Mouse (Mus musculus): ENCODE measurements around the gene Tmem242. TPM values are rescaled to one million over a fixed set of nuclear protein-coding genes. Genes with fewer than 3 reads are reported as not detected.

Gene Tmem242
- polyA plus RNA-seq (2012; rRNA removed) = 9.2 and 10.1 TPM in 2 replicates

DNA sequence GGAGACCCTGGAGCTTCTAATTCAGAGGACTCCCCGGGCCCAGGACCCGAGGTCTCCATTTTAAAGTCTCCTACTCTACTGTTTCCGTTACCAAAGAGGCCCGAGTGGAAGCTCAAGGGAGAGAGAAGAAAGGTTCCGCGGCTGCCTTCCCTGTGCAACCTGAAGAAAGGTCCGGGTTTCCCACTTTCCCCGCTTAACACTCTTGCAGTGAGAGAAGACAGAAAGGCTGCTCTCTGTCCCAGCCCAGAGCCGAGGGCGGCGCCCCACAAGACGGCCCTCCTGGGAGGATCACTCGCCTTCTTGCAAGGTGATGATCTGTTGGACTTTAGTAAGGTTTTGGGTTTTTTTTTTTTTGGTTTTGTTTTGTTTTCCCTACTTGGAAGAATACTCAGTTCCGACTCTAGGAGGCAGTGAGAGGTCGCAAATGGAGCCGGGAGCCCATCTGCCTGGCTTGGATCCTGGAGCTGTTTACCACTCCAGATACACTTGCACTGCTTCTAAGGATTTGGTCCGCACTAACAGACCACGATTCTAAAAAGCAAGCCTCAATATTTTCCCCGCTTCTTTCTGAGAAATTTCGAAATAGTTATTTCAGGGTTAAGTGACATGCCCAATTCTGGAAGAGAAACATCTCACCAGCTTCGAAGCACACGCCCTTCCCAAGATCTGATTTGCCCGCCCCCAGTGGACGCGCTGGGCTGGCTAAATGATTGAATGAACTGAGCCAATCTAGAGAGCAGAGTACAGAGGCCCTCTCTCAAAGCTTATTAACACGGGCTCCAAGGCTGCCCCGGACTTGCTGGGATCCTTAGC lies at the start of gene Tmem242:
TSS of gene Tmem242 (minus strand) at position 101 of the 813 bp plus-strand sequence.
- peak; percentile 90 for DNase-seq
- no peaks in the 10 kb centered on the region for H3K27me3 ChIP-seq (ENCODE audit: control insufficient read depth, insufficient read depth, low read length)
- peak within 1 kb of the TSS; percentile 67 for H3K4me3 ChIP-seq (ENCODE audit: control insufficient read depth, insufficient read depth, low read length)
- H3K4me1 ChIP-seq (replicated peaks; ENCODE audit: control insufficient read depth, insufficient read depth, low read length) = peaks cover 25% of the 10 kb centered on the region
- 4% methylated on average over 27 of the region's 27 CpGs for WGBS
- peak within 1 kb of the TSS; percentile 67; the same call in 1 of the 2 replicates for H3K27ac ChIP-seq (ENCODE audit: control insufficient read depth, insufficient read depth, low read length)
- no peaks in the 10 kb centered on the region for H3K36me3 ChIP-seq (ENCODE audit: control insufficient read depth, insufficient read depth, low read length)
- 0 out of 2 replicates have a peak, but pooled peaks have one; percentile 9 for TF ChIP-seq POLR2A (IDR thresholded peaks at IDR 0.05; ENCODE audit: control insufficient read depth, extremely low read depth, insufficient read depth, low read length, poor library complexity)
- peak; percentile 63; the same call in 1 of the 2 replicates for TF ChIP-seq CTCF (IDR thresholded peaks at IDR 0.05; ENCODE audit: borderline replicate concordance, control insufficient read depth, extremely low read depth, insufficient read depth, low read length, poor library complexity)

- DNase-seq = peak; percentile 59
- Histone ChIP-seq H3K36me3 (ENCODE audit: control insufficient read depth, insufficient read depth, low read length) (no peaks in the 10 kb centered on the region), H3K27ac (ENCODE audit: control insufficient read depth, insufficient read depth, low read length) (peak overlapping the region; percentile 94), H3K27me3 (ENCODE audit: control insufficient read depth, insufficient read depth, low read length) (no peaks in the 10 kb centered on the region), H3K4me1 (replicated peaks; ENCODE audit: control insufficient read depth, insufficient read depth, low read length) (peaks cover 17% of the 10 kb centered on the region), H3K4me3 (ENCODE audit: control insufficient read depth, insufficient read depth, low read length) (no peak overlapping the region)
- TF ChIP-seq POLR2A (IDR thresholded peaks at IDR 0.05; ENCODE audit: control insufficient read depth, extremely low read depth, insufficient read depth, low read length, poor library complexity) = no peak
- TF ChIP-seq CTCF (IDR thresholded peaks at IDR 0.05; ENCODE audit: borderline replicate concordance, control insufficient read depth, extremely low read depth, insufficient read depth, low read length, poor library complexity) = no peak
- 19% methylated on average over 9 of the region's 9 CpGs for WGBS
Observed at GRCm38 (mm10) chr17:5488156-5488555, 48.1 kb upstream of the Tmem242 start.

GRCm38 (mm10) chr17:5484663-5485062 lies 44.6 kb upstream of the Tmem242 start:
- whole genome bisulfite sequencing = 98% methylated on average over 1 of the region's 1 CpGs
- peaks cover 15% of the 10 kb centered on the region for H3K4me1 ChIP-seq (replicated peaks; ENCODE audit: control insufficient read depth, insufficient read depth, low read length)
- TF ChIP-seq POLR2A (IDR thresholded peaks at IDR 0.05; ENCODE audit: control insufficient read depth, extremely low read depth, insufficient read depth, low read length, poor library complexity) = no peak
- no peak for TF ChIP-seq CTCF (IDR thresholded peaks at IDR 0.05; ENCODE audit: borderline replicate concordance, control insufficient read depth, extremely low read depth, insufficient read depth, low read length, poor library complexity)
- no peak overlapping the region for H3K4me3 ChIP-seq (ENCODE audit: control insufficient read depth, insufficient read depth, low read length)
- no peak overlapping the region for H3K27ac ChIP-seq (ENCODE audit: control insufficient read depth, insufficient read depth, low read length)
- no peaks in the 10 kb centered on the region for H3K27me3 ChIP-seq (ENCODE audit: control insufficient read depth, insufficient read depth, low read length)
- H3K36me3 ChIP-seq (ENCODE audit: control insufficient read depth, insufficient read depth, low read length) = no peaks in the 10 kb centered on the region
- DNase-seq = no peak

- WGBS = 58% methylated on average over 4 of the region's 4 CpGs
- Histone ChIP-seq H3K36me3 (ENCODE audit: control insufficient read depth, insufficient read depth, low read length) (no peaks in the 10 kb centered on the region), H3K4me3 (ENCODE audit: control insufficient read depth, insufficient read depth, low read length) (no peak overlapping the region), H3K4me1 (replicated peaks; ENCODE audit: control insufficient read depth, insufficient read depth, low read length) (peaks cover 10% of the 10 kb centered on the region), H3K27ac (ENCODE audit: control insufficient read depth, insufficient read depth, low read length) (no peak overlapping the region), H3K27me3 (ENCODE audit: control insufficient read depth, insufficient read depth, low read length) (no peaks in the 10 kb centered on the region)
- no peak for DNase-seq
- TF ChIP-seq POLR2A (IDR thresholded peaks at IDR 0.05; ENCODE audit: control insufficient read depth, extremely low read depth, insufficient read depth, low read length, poor library complexity) = no peak
- TF ChIP-seq CTCF (IDR thresholded peaks at IDR 0.05; ENCODE audit: borderline replicate concordance, control insufficient read depth, extremely low read depth, insufficient read depth, low read length, poor library complexity) = no peak
Observed at GRCm38 (mm10) chr17:5483456-5483855, 43.4 kb upstream of the Tmem242 start.

- Histone ChIP-seq H3K27me3 (ENCODE audit: control insufficient read depth, insufficient read depth, low read length) (no peaks in the 10 kb centered on the region), H3K27ac (ENCODE audit: control insufficient read depth, insufficient read depth, low read length) (no peak overlapping the region), H3K4me1 (replicated peaks; ENCODE audit: control insufficient read depth, insufficient read depth, low read length) (no peaks in the 10 kb centered on the region), H3K36me3 (ENCODE audit: control insufficient read depth, insufficient read depth, low read length) (no peaks in the 10 kb centered on the region), H3K4me3 (ENCODE audit: control insufficient read depth, insufficient read depth, low read length) (no peak overlapping the region)
- WGBS = 73% methylated on average over 14 of the region's 14 CpGs
- DNase-seq = no peak
- TF ChIP-seq POLR2A (IDR thresholded peaks at IDR 0.05; ENCODE audit: control insufficient read depth, extremely low read depth, insufficient read depth, low read length, poor library complexity) = no peak
- no peak for TF ChIP-seq CTCF (IDR thresholded peaks at IDR 0.05; ENCODE audit: borderline replicate concordance, control insufficient read depth, extremely low read depth, insufficient read depth, low read length, poor library complexity)
Observed at GRCm38 (mm10) chr17:5475960-5476725, 36.1 kb upstream of the Tmem242 start.

DNA sequence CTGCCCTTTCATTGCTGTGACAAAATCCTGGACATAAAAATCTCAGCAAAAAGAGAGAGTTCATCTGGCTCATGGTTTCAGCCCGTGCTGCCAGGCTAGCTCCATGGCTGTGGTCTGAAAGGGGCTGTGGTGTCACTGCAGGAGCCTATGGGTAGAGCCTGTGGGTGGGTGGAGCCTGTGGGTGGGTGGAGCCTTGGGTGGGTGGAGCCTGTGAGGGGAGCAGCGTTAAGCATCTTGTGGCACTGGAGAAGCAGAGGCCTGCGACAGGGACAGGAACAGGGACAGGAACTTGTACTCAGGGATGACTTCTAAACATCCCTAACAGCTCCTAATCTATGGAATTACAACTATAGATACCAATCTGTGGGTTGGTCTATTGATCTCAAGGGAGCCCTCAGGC lies 32.2 kb upstream of the Tmem242 start:
- H3K27me3 ChIP-seq (ENCODE audit: control insufficient read depth, insufficient read depth, low read length) = no peaks in the 10 kb centered on the region
- H3K36me3 ChIP-seq (ENCODE audit: control insufficient read depth, insufficient read depth, low read length) = no peaks in the 10 kb centered on the region
- no peak overlapping the region for H3K27ac ChIP-seq (ENCODE audit: control insufficient read depth, insufficient read depth, low read length)
- TF ChIP-seq CTCF (IDR thresholded peaks at IDR 0.05; ENCODE audit: borderline replicate concordance, control insufficient read depth, extremely low read depth, insufficient read depth, low read length, poor library complexity) (no peak), POLR2A (IDR thresholded peaks at IDR 0.05; ENCODE audit: control insufficient read depth, extremely low read depth, insufficient read depth, low read length, poor library complexity) (no peak)
- DNase-seq = no peak
- H3K4me3 ChIP-seq (ENCODE audit: control insufficient read depth, insufficient read depth, low read length) = no peak overlapping the region
- H3K4me1 ChIP-seq (replicated peaks; ENCODE audit: control insufficient read depth, insufficient read depth, low read length) = peaks cover 5% of the 10 kb centered on the region
- WGBS = 51% methylated on average over 3 of the region's 3 CpGs
